Mouse (Mus musculus) C3H10T1/2 (cell line): ENCODE data around the gene Copz2. TPM values are rescaled to one million over a fixed set of nuclear protein-coding genes. Genes with fewer than 3 reads are reported as not detected.

ENCODE experiments used
- polyA plus RNA-seq, 2 experiments: library from polyadenylated mRNA; unstranded; fragments of >200 nt; fragmentation: generic; extraction: Trizol; gene quantifications; one replicate each; pipeline ENCODE4 v1.2.1; 2012; ENCODE audit warnings: missing spikeins in 2 of 2

Gene Copz2
- polyA plus RNA-seq = 100 to 1,000 TPM; 148 to 589 TPM

DNA sequence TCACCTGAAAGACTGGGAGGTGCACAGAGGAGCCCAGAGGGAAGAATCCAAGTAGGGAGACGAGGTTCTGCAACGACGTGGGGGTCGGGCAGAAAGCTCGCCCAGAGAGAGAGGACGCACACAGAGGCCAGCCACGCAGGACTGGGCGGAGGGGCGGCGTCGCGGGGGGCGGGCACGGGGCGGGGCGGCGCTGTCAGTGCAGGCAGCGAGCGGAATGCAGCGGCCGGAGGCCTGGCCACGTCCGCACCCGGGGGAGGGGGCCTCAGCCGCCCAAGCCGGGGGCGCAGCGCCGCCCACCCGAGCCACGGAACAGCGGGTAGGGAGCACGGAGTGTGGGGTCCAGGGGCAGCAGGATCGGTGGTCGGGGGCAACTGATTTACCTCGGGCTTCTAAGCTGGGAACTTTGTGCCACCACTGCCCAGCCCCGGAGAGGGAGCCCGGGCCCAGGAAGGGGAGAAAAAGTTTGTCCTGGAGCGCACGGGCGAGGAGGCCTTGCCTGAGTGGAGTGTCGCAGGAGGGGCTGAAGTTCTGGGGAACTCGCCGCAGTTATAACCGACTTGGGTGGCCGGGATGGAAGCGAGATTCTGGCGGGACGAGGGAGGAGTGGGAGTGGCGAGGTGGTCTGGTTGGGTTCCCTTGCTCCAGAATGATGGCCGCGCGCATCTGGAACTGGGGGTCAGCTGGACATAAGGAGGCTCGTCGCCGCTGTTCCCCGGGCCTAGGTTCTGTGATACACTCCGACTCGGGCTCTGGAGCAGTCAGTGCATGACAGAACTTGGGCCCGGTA is at the start of gene Copz2:
TSS of gene Copz2 (plus strand) at position 190 of the 787 bp plus-strand sequence.

DNA sequence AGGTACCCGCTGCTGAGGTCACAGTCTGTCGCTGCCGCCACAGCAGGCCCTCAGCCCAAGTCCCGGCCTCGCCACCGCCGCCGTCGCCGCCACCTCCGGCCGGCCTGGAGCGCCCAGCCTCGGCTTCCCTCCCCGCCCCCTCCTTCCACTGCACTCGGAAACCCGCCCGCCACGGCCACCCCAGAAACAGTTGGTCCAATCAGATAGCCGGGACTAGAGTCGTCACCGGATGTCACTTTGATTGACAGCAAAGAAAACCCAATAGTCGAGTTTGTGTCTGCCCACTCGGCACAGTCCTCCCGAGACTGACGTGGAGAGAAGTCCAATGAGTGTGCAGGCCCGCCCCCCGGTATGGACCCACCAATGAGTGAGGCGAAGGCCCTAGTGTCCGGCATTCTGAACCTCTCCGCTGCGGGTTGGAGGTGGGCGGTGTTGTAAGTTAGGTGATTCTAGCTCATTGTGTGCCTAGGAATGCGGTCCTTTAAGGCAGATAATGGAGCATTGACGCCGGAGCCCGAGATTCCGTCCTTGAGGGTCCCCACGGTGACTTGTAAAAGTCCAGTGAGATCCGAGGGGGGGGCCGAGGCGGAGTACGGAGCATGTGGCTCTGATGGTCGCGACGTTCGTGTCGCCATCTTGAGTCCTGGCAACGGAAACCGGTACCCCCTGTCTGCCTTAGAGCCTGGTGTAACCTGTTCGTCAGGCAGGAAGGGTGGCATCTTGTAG is 19.7 kb upstream of the Copz2 start, which contains the start of gene Nfe2l1:
TSS of gene Nfe2l1 (minus strand) at position 156 of the 726 bp plus-strand sequence.

Other genes with a start within 250 kb of the Copz2 start
- gene Snx11, start 72.3 kb upstream of the Copz2 start, polyA plus RNA-seq = 10 to 100 TPM in 1 of 2 experiments, 1 to 10 TPM in 1; 9.3 to 16.1 TPM
- gene Cbx1, start 60.7 kb upstream of the Copz2 start, polyA plus RNA-seq = 10 to 100 TPM; 10.9 to 66.8 TPM
- 100 to 1,000 TPM in 1 of 2 experiments, 10 to 100 TPM in 1; 32.1 to 205 TPM for gene Nfe2l1, start 19.9 kb upstream of the Copz2 start, polyA plus RNA-seq
- 10 to 100 TPM; 58.3 to 94.0 TPM for gene Cdk5rap3, start 66.6 kb downstream of the Copz2 start, polyA plus RNA-seq
- not detected for gene Prr15l, start 78.2 kb downstream of the Copz2 start, polyA plus RNA-seq
- 1 to 10 TPM; 1.6 to 2.6 TPM for gene Pnpo, start 94.1 kb downstream of the Copz2 start, polyA plus RNA-seq
- 10 to 100 TPM in 1 of 2 experiments, 1 to 10 TPM in 1; 6.4 to 15.4 TPM for gene Sp2, start 133.1 kb downstream of the Copz2 start, polyA plus RNA-seq
- gene Sp6, start 163.5 kb downstream of the Copz2 start, polyA plus RNA-seq = under 1 TPM in 1 of 2 experiments, not detected in 1; 0.06 TPM
- 10 to 100 TPM; 37.1 to 48.4 TPM for gene Scrn2, start 180.1 kb downstream of the Copz2 start, polyA plus RNA-seq
- gene Lrrc46, start 191.5 kb downstream of the Copz2 start, polyA plus RNA-seq = 1 to 10 TPM; 2.0 to 6.0 TPM
- 100 to 1,000 TPM in 1 of 2 experiments, 10 to 100 TPM in 1; 76.8 to 100 TPM for gene Mrpl10, start 191.7 kb downstream of the Copz2 start, polyA plus RNA-seq
- gene Osbpl7, start 200.8 kb downstream of the Copz2 start, polyA plus RNA-seq = 1 to 10 TPM; 1.9 to 7.7 TPM